Mouse (Mus musculus) adrenal gland, adult 18-20 months (tissue): ENCODE results near the gene Gpr22. TPM values are rescaled to one million over a fixed set of nuclear protein-coding genes. Genes with fewer than 3 reads are reported as not detected.

ENCODE experiments used
- DNase-seq, 2 experiments: peaks; one replicate each; pipeline ENCODE4 v3.0.0; 2021 to 2022; ENCODE audit warnings: low spot score in 2 of 2
- long read RNA-seq, 2 experiments: library from polyadenylated mRNA; stranded (forward); transcript quantifications; one replicate each; pipeline ENCODE4 v2.0.0; 2021
- total RNA-seq, 2 experiments: library from RNA; stranded (reverse); gene quantifications; 1 replicate in 1 of 2; 2 replicates in 1 of 2; pipeline ENCODE4 v1.2.3; 2021

Gene Gpr22
- total RNA-seq, result 10 to 100 TPM in 1 of 2 experiments, 1 to 10 TPM in 1; 7.2 to 10.2 TPM
- long read RNA-seq, experiment 1, full-length matches to known transcripts, result 2 of 2 reads
- long read RNA-seq, experiment 1, partial matches to known transcripts, result 0 of 2 reads
- long read RNA-seq, experiment 1, other reads (novel, unspliced or antisense), result 0 of 2 reads
- long read RNA-seq, experiment 2, full-length matches to known transcripts, result 1 of 1 reads
- long read RNA-seq, experiment 2, partial matches to known transcripts, result 0 of 1 reads
- long read RNA-seq, experiment 2, other reads (novel, unspliced or antisense), result 0 of 1 reads

- no peak for DNase-seq
Observed at GRCm38 (mm10) chr12:31713600-31713999, at the start of gene Gpr22. Gpr22 (minus strand) TSS chr12:31713947.

GRCm38 (mm10) chr12:31755885-31756755, 42.4 kb upstream of the Gpr22 start:
- no peak for DNase-seq

- DNase-seq, result no peak
Observed at GRCm38 (mm10) chr12:31754465-31754864, 40.7 kb upstream of the Gpr22 start.

GRCm38 (mm10) chr12:31749846-31750245, 36.1 kb upstream of the Gpr22 start:
- no peak for DNase-seq

GRCm38 (mm10) chr12:31747301-31747700, 33.6 kb upstream of the Gpr22 start:
- no peak for DNase-seq

- no peak for DNase-seq
Observed at GRCm38 (mm10) chr12:31734616-31735015, 20.9 kb upstream of the Gpr22 start.

GRCm38 (mm10) chr12:31730126-31730525, 16.4 kb upstream of the Gpr22 start:
- no peak for DNase-seq

GRCm38 (mm10) chr12:31726707-31727106, 13.0 kb upstream of the Gpr22 start:
- no peak for DNase-seq

GRCm38 (mm10) chr12:31725511-31726275, 11.9 kb upstream of the Gpr22 start:
- no peak for DNase-seq

- no peak for DNase-seq
Observed at GRCm38 (mm10) chr12:31724576-31724975, 10.8 kb upstream of the Gpr22 start.

- no peak for DNase-seq
Observed at GRCm38 (mm10) chr12:31719586-31720275, 6.0 kb upstream of the Gpr22 start.

GRCm38 (mm10) chr12:31714070-31714469, 323 bp upstream of the Gpr22 start:
- no peak for DNase-seq

- DNase-seq, result no peak
Observed at GRCm38 (mm10) chr12:31712727-31713126, 1.0 kb downstream of the Gpr22 start.

- DNase-seq, result no peak
Observed at GRCm38 (mm10) chr12:31712233-31712632, 1.5 kb downstream of the Gpr22 start.

GRCm38 (mm10) chr12:31709665-31710064, 4.1 kb downstream of the Gpr22 start:
- DNase-seq, result no peak

GRCm38 (mm10) chr12:31707531-31707930, 6.2 kb downstream of the Gpr22 start:
- DNase-seq, result no peak

GRCm38 (mm10) chr12:31706168-31706567, 7.6 kb downstream of the Gpr22 start:
- no peak for DNase-seq

GRCm38 (mm10) chr12:31703904-31704303, 9.8 kb downstream of the Gpr22 start:
- no peak for DNase-seq

- DNase-seq, result no peak
Observed at GRCm38 (mm10) chr12:31701411-31701810, 12.3 kb downstream of the Gpr22 start.

GRCm38 (mm10) chr12:31700623-31701347, 13.0 kb downstream of the Gpr22 start:
- DNase-seq, result no peak
